Mouse (Mus musculus) intestine, embryonic 16.5 days (tissue): Measurements from ENCODE around the gene Chdh. TPM values are rescaled to one million over a fixed set of nuclear protein-coding genes. Genes with fewer than 3 reads are reported as not detected.

Source experiments
- ATAC-seq: fragments of 200-750 bp; cut with Nextera tagmentation; 2 replicates; pipeline ENCODE4 v1.8.0; 2017; ENCODE audit warnings: moderate TSS enrichment, moderate library complexity
- H3K27ac ChIP-seq: fragments of 300-500 bp; sonication (generic); 2 replicates; pipeline ENCODE4 v1.5.1; 2014; ENCODE audit warnings: mild to moderate bottlenecking, low read length
- H3K27me3 ChIP-seq: fragments of 300-500 bp; sonication (generic); replicated peaks from 2 replicates; pipeline ENCODE4 v1.6.1; 2014; ENCODE audit warnings: low read length, control low read depth, mixed read lengths; ENCODE audit not compliant: control insufficient read depth, insufficient read depth
- H3K36me3 ChIP-seq: fragments of 300-500 bp; sonication (generic); 2 replicates; pipeline ENCODE4 v1.6.1; 2014; ENCODE audit warnings: low read length, control low read depth; ENCODE audit not compliant: control insufficient read depth, insufficient read depth
- H3K4me1 ChIP-seq: fragments of 300-500 bp; sonication (generic); 2 replicates; pipeline ENCODE4 v1.6.1; 2014; ENCODE audit warnings: low read length, control low read depth, mixed read lengths; ENCODE audit not compliant: control insufficient read depth, insufficient read depth
- H3K4me2 ChIP-seq: fragments of 300-500 bp; sonication (generic); 2 replicates; pipeline ENCODE4 v1.6.1; 2014; ENCODE audit warnings: low read depth, low read length, control low read depth
- H3K4me3 ChIP-seq: fragments of 300-500 bp; sonication (generic); 2 replicates; pipeline ENCODE4 v1.5.1; 2014; ENCODE audit warnings: mild to moderate bottlenecking, low read length
- H3K9ac ChIP-seq: fragments of 300-500 bp; sonication (generic); 2 replicates; pipeline ENCODE4 v1.6.1; 2014; ENCODE audit warnings: low read depth, low read length
- H3K9me3 ChIP-seq: fragments of 300-500 bp; sonication (generic); 2 replicates; pipeline ENCODE4 v1.6.1; 2016; ENCODE audit warnings: low read length, control low read depth; ENCODE audit not compliant: control insufficient read depth
- WGBS: fragments of 180-500 bp; shearing (Covaris S2); extraction: QIAGEN DNeasy Blood & Tissue Kit; methylation state at CpG from one replicate; pipeline ENCODE4 v1.1.7; 2014; 5-methylcytosine and 5-hydroxymethylcytosine counted together
- microRNA-seq: library from miRNA; unstranded; fragments of <30 nt; microRNA quantifications from one replicate; pipeline ENCODE4, GENCODE M21; 2016
- polyA plus RNA-seq: library from polyadenylated mRNA; unstranded; fragments of >200 nt; fragmentation: Nextera tagmentation; extraction: Ambion mirVana; gene quantifications from 2 replicates; pipeline ENCODE4 v1.2.1, GENCODE M21; 2015

Gene Chdh
- polyA plus RNA-seq, 1 experiment from 2014 or later = 2.1 TPM

DNA sequence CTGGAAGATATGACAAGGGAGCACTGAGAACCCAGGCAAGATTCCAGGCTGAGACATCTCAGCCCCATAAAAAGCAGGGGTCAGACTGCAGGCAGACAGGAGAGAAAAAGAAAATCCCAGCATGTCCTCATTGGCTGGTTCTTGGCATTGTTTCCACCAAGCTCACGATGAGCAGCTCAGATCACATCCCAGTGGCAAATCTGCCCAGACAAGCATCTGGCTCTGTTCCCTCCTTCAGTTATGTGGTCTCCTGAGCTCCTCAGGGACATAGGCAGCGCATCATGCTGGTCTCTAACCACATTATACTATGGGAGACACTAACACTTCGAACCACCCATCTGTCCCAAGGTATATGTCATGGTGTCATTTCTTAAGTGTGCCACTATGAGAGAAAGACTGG, 59.7 kb downstream of the Chdh start:
- Histone ChIP-seq H3K4me3 (no peak overlapping the region), H3K9me3 (no peaks in the 10 kb centered on the region), H3K27me3 (peaks cover 5% of the 10 kb centered on the region; the same call in 1 of the 2 replicates), H3K4me2 (no peak overlapping the region), H3K27ac (no peak overlapping the region), H3K36me3 (no peaks in the 10 kb centered on the region), H3K9ac (no peak overlapping the region), H3K4me1 (no peaks in the 10 kb centered on the region)
- 80% methylated on average over 3 of the region's 3 CpGs for WGBS
- ATAC-seq = no peak

DNA sequence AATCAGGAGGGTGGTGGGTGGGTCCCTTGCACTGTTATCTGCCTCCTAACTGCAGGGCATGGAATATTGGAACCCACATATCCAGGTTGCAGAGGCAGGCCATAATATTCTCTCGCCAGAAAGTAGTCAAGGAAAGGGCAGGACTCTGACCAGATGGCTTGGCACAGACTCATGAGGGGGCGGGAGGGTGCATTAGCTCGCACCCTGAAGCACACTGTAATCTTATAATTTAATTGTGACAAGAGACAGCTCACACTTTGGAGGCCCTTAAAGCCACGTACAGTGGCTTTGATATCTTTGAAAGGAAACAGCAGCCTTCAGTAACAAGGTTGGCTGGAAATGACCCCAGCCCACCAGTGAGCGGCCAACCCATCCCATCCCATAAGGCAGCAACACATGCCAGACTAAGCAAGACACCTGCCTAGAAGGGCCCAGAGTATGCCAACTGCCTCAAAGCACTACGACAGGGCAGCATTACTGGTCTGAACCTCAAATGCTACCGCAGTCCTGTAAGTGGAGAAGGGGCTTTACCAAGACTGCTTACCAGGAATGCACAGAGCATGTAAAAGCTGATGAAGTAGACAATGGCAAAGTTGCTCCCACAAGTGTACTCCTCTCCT, 66.6 kb downstream of the Chdh start:
- Histone ChIP-seq H3K4me3 (no peak overlapping the region), H3K9ac (no peak overlapping the region), H3K27me3 (peaks cover 5% of the 10 kb centered on the region; the same call in 1 of the 2 replicates), H3K27ac (no peak overlapping the region), H3K4me2 (no peak overlapping the region), H3K36me3 (no peaks in the 10 kb centered on the region), H3K4me1 (no peaks in the 10 kb centered on the region), H3K9me3 (no peaks in the 10 kb centered on the region)
- no peak for ATAC-seq
- WGBS = 80% methylated on average over 7 of the region's 7 CpGs

DNA sequence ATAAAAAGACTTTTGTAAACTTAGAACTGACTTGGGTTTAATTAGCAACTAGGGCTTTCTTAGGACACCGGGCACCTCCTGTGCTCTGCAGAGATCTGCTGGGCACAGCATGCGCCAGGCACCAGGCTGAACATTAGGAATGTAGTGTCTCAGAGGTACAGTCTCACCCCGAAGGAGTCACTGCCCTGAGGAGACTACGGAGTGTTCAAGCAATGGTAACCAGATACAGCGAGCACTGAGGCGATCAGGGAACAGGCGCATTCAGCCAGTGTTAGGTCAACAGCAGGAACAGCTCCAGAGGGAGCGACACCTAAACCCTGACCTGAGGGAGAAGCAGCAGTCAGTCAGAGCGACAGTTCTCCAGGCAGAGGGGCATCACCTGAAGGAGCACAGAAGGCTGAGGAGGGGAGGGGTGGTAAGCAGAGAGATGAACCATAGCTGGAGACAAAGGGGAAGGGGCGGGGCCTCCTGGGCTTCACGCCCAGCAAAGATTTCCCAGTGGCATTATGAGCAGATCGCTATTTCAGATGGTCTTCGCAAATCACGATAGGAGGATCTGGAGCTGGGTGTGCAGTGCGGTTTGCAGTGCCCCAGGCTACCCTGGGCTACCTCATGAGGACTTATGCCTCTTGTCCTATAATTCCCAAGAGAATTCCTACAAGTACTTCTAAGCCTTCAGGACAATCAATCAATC, 69.4 kb downstream of the Chdh start:
- Histone ChIP-seq H3K4me3 (no peak overlapping the region), H3K9me3 (peaks cover 2% of the 10 kb centered on the region; the same call in 1 of the 2 replicates), H3K36me3 (no peaks in the 10 kb centered on the region), H3K27me3 (peaks cover 5% of the 10 kb centered on the region; the same call in 1 of the 2 replicates), H3K4me2 (no peak overlapping the region), H3K9ac (no peak overlapping the region), H3K27ac (no peak overlapping the region), H3K4me1 (no peaks in the 10 kb centered on the region)
- no peak for ATAC-seq
- 66% methylated on average over 15 of the region's 15 CpGs for WGBS

DNA sequence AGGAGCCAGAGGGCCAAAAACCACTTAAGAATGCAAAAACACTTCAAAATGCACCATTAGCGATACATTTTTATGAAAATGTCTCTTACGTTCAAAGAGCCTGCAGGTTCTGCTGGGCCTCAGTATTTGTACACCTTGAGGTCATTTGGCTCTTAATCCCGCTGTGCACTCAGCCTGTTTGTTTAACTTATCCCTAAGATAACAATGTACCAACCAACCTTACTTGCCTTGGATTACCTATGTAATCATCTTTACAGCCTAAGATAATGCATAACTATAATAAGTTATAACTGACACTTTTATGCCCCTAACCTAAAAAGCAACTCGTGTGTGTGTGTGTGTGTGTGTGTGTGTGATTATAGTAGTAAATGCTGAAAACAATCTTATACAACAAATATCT, 70.9 kb downstream of the Chdh start:
- no peak overlapping the region for H3K4me2 ChIP-seq
- H3K9me3 ChIP-seq = peaks cover 2% of the 10 kb centered on the region; the same call in 1 of the 2 replicates
- H3K36me3 ChIP-seq = no peaks in the 10 kb centered on the region
- H3K4me1 ChIP-seq = no peaks in the 10 kb centered on the region
- 42% methylated on average over 4 of the region's 4 CpGs for WGBS
- ATAC-seq = peak; percentile 60; the same call in 1 of the 2 replicates
- no peak overlapping the region for H3K9ac ChIP-seq
- peaks cover 5% of the 10 kb centered on the region; the same call in 1 of the 2 replicates for H3K27me3 ChIP-seq
- H3K4me3 ChIP-seq = no peak overlapping the region
- H3K27ac ChIP-seq = no peak overlapping the region

Small RNA genes lying within 50 kb of the gene (microRNA-seq; reads per million reads assigned to microRNA genes)
- gene Mir6947 = not detected

Other genes starting within 250 kb of the Chdh start
- 239 and 255 TPM in 2 replicates for gene Selenok, start 40.7 kb upstream of the Chdh start, polyA plus RNA-seq
- 52.3 and 56.1 TPM in 2 replicates for gene Actr8, start 30.7 kb upstream of the Chdh start, polyA plus RNA-seq
- gene Il17rb, start 127 bp upstream of the Chdh start, polyA plus RNA-seq = 0.77 and 0.92 TPM in 2 replicates